In genomic region chr6:145076286-145076685, GRCm38 (mm10) we compare ENCODE assay signal across 8 mouse cellular contexts. TPM values are rescaled to one million over a fixed set of nuclear protein-coding genes. Genes with fewer than 3 reads are reported as not detected.
DNase-seq lines count a peak whose midpoint lies in the region; ATAC-seq and TF ChIP-seq lines count a peak whose summit lies in the region.

No protein-coding gene starts in this region.

- H3K27ac ChIP-seq in heart, embryonic 15.5 days = no peak overlapping the region
- H3K27ac ChIP-seq in hindbrain, embryonic 12.5 days = no peak overlapping the region
- no peak overlapping the region for H3K27ac ChIP-seq in thymus, adult 2 months (ENCODE audit: control insufficient read depth, insufficient read depth, low read length)

- peaks cover 44% of the 10 kb centered on the region for H3K79me2 ChIP-seq in myocyte (ENCODE audit: control insufficient read depth, insufficient read depth)

- intact Hi-C loops in heart, postnatal 25 days (cut with DNase I) = no loop called here

- H3K4me3 ChIP-seq in heart, embryonic 15.5 days = peak overlapping the region; percentile 51
- H3K4me3 ChIP-seq in hindbrain, embryonic 12.5 days = peak overlapping the region; percentile 50
- peak overlapping the region; percentile 94 for H3K4me3 ChIP-seq in myocyte
- H3K4me3 ChIP-seq in thymus, adult 2 months (ENCODE audit: control insufficient read depth, insufficient read depth, low read length) = no peak overlapping the region

- no peak overlapping the region for H3K9ac ChIP-seq in heart, embryonic 15.5 days
- no peak overlapping the region for H3K9ac ChIP-seq in hindbrain, embryonic 12.5 days

- H3ac ChIP-seq in myocyte (ENCODE audit: control insufficient read depth, insufficient read length) = peak overlapping the region; percentile 40

- TF ChIP-seq CTCF in thymus, adult 2 months (IDR thresholded peaks at IDR 0.05; ENCODE audit: borderline replicate concordance, control insufficient read depth, extremely low read depth, insufficient read depth, low read length, poor library complexity) = no peak

- ATAC-seq in heart, embryonic 15.5 days (replicated peaks; ENCODE audit: insufficient number of reproducible peaks, insufficient read depth, low FRiP score, low read depth) = no peak
- peak; percentile 30 for ATAC-seq in activated CD4-positive, CD25-positive, alpha-beta regulatory T cell, adult 4 months
- ATAC-seq in hindbrain, embryonic 12.5 days (ENCODE audit: low FRiP score) = 0 out of 2 replicates have a peak, but pooled peaks have one; percentile 49

- H3K36me3 ChIP-seq in heart, embryonic 15.5 days = no peaks in the 10 kb centered on the region
- H3K36me3 ChIP-seq in hindbrain, embryonic 12.5 days = no peaks in the 10 kb centered on the region
- H3K36me3 ChIP-seq in myocyte (ENCODE audit: control insufficient read depth, insufficient read depth) = no peaks in the 10 kb centered on the region
- H3K36me3 ChIP-seq in thymus, adult 2 months (ENCODE audit: control insufficient read depth, insufficient read depth, low read length) = no peaks in the 10 kb centered on the region

- H3K4me1 ChIP-seq in heart, embryonic 15.5 days (replicated peaks) = peaks cover 13% of the 10 kb centered on the region
- peaks cover 8% of the 10 kb centered on the region; the same call in 1 of the 2 replicates for H3K4me1 ChIP-seq in hindbrain, embryonic 12.5 days
- H3K4me1 ChIP-seq in thymus, adult 2 months (replicated peaks; ENCODE audit: control insufficient read depth, insufficient read depth, low read length) = peaks cover 13% of the 10 kb centered on the region

- DNase-seq in heart, postnatal 25 days (ENCODE audit: low spot score) = no peak
- DNase-seq in thymus, postnatal 10 days (ENCODE audit: low spot score in 2 of 2) = no peak
- no peak for DNase-seq in thymus, adult 2 months
- no peak for DNase-seq in right cerebral cortex, postnatal 36 days (ENCODE audit: low spot score in 2 of 2)

- 22% methylated on average over 9 of the region's 9 CpGs for WGBS in heart, embryonic 15.5 days
- 10% methylated on average over 9 of the region's 9 CpGs for WGBS in hindbrain, embryonic 12.5 days
- 21% methylated on average over 9 of the region's 9 CpGs for WGBS in thymus, adult 2 months

- peak overlapping the region; percentile 86 for H3K4me2 ChIP-seq in heart, embryonic 15.5 days
- peak overlapping the region; percentile 93 for H3K4me2 ChIP-seq in hindbrain, embryonic 12.5 days (replicated peaks)
- peak overlapping the region; percentile 81 for H3K4me2 ChIP-seq in myocyte (ENCODE audit: low read depth)

- no peaks in the 10 kb centered on the region for H3K9me3 ChIP-seq in heart, embryonic 15.5 days (replicated peaks)
- H3K9me3 ChIP-seq in hindbrain, embryonic 12.5 days (replicated peaks) = no peaks in the 10 kb centered on the region

- TF ChIP-seq POLR2A in myocyte (IDR thresholded peaks at IDR 0.05; ENCODE audit: insufficient read length, low read depth) = no peak
- no peak for TF ChIP-seq POLR2A in thymus, adult 2 months (IDR thresholded peaks at IDR 0.05; ENCODE audit: control insufficient read depth, extremely low read depth, insufficient read depth, low read length, poor library complexity)

- H3K27me3 ChIP-seq in heart, embryonic 15.5 days = peaks cover 38% of the 10 kb centered on the region
- no peaks in the 10 kb centered on the region for H3K27me3 ChIP-seq in hindbrain, embryonic 12.5 days
- H3K27me3 ChIP-seq in myocyte (ENCODE audit: control insufficient read depth, insufficient read depth, insufficient read length) = no peaks in the 10 kb centered on the region
- H3K27me3 ChIP-seq in thymus, adult 2 months (ENCODE audit: control insufficient read depth, insufficient read depth, low read length) = no peaks in the 10 kb centered on the region

TF ChIP-seq in myocyte, 11 proteins besides CTCF, POLR2A, EP300 and RAD21:
- TF ChIP-seq TCF12 (IDR thresholded peaks at IDR 0.05; ENCODE audit: insufficient read depth, poor library complexity, severe bottlenecking) (no peak), POLR2AphosphoS2 (IDR thresholded peaks at IDR 0.05; ENCODE audit: insufficient read length, low read depth) (no peak), SRF (IDR thresholded peaks at IDR 0.05; ENCODE audit: control insufficient read depth, insufficient read length, low read depth) (no peak), E2F4 (IDR thresholded peaks at IDR 0.05; ENCODE audit: insufficient read depth) (no peak), MAX (IDR thresholded peaks at IDR 0.05; ENCODE audit: low read depth) (no peak), MYOD1 (IDR thresholded peaks at IDR 0.05; ENCODE audit: control insufficient read depth in 1 of 3, insufficient read length in 2 of 3, low read depth in 2 of 3) (no peak), USF1 (IDR thresholded peaks at IDR 0.05; ENCODE audit: low read depth) (no peak), REST (IDR thresholded peaks at IDR 0.05; ENCODE audit: insufficient read depth, insufficient read length) (no peak), TCF3 (IDR thresholded peaks at IDR 0.05; ENCODE audit: insufficient read length, low read depth) (no peak), MYOG (IDR thresholded peaks at IDR 0.05; ENCODE audit: control insufficient read depth in 1 of 3, insufficient read depth in 1 of 3, insufficient read length in 2 of 3, low read depth in 2 of 3) (no peak), CEBPB (IDR thresholded peaks at IDR 0.05; ENCODE audit: insufficient read depth, poor library complexity, severe bottlenecking) (no peak)

RNA-seq across cellular contexts. Expression of gene Bcat1, which starts 0.3 kb away (rescaled TPM):
- polyA plus RNA-seq in heart, embryonic 15.5 days (2015; fragmentation: Nextera tagmentation; extraction: Ambion mirVana) = 3.3 and 6.7 TPM in 2 replicates
- total RNA-seq in heart, postnatal 25 days (2021) = 1 to 10 TPM; 1.5 to 1.6 TPM
- polyA plus RNA-seq in activated CD4-positive, CD25-positive, alpha-beta regulatory T cell, adult 4 months (2017; shearing (Covaris generic)) = 10 to 100 TPM; 13.0 to 15.1 TPM
- polyA plus RNA-seq in hindbrain, embryonic 12.5 days (2016; fragmentation: Nextera tagmentation; extraction: Ambion mirVana) = 90.5 and 91.5 TPM in 2 replicates
- polyA plus RNA-seq in myocyte (2012; fragmentation: generic; extraction: Trizol) = 84.2 TPM
- 1.9 and 3.1 TPM in 2 replicates for polyA plus RNA-seq in thymus, adult 2 months (2012; rRNA removed)

RNA-seq across cellular contexts. Expression of gene Lrmp, which starts 39.2 kb away (rescaled TPM):
- polyA plus RNA-seq in heart, embryonic 15.5 days (2015; fragmentation: Nextera tagmentation; extraction: Ambion mirVana) = 3.1 and 10.7 TPM in 2 replicates
- total RNA-seq in heart, postnatal 25 days (2021) = 1 to 10 TPM; 2.0 to 2.7 TPM
- polyA plus RNA-seq in activated CD4-positive, CD25-positive, alpha-beta regulatory T cell, adult 4 months (2017; shearing (Covaris generic)) = 100 to 1,000 TPM; 110 to 124 TPM
- polyA plus RNA-seq in hindbrain, embryonic 12.5 days (2016; fragmentation: Nextera tagmentation; extraction: Ambion mirVana) = 0.86 and 1.4 TPM in 2 replicates
- 0.04 TPM for polyA plus RNA-seq in myocyte (2012; fragmentation: generic; extraction: Trizol)
- 261 and 279 TPM in 2 replicates for polyA plus RNA-seq in thymus, adult 2 months (2012; rRNA removed)
